Mouse (Mus musculus) myocyte (in vitro differentiated cells): ENCODE measurements around the gene Hoxc4.

Source experiments
- CEBPB ChIP-seq: IDR thresholded peaks from 2 replicates; pipeline ENCODE4 v1.6.1; 2011; ENCODE audit warnings: mild to moderate bottlenecking, moderate library complexity; ENCODE audit not compliant: poor library complexity, insufficient read depth, severe bottlenecking
- MAX ChIP-seq: IDR thresholded peaks from one replicate; pipeline ENCODE4 v1.6.1; 2011; ENCODE audit warnings: low read depth, mild to moderate bottlenecking, control low read depth
- MYOD1 ChIP-seq, 3 experiments: IDR thresholded peaks; one replicate each; pipeline ENCODE4 v1.6.1; 2011; ENCODE audit warnings: control low read depth in 2 of 3, low read depth in 2 of 3, mild to moderate bottlenecking in 2 of 3, moderate library complexity in 1 of 3; ENCODE audit not compliant: insufficient read length in 2 of 3, control insufficient read depth in 1 of 3
- POLR2A ChIP-seq: IDR thresholded peaks from one replicate; pipeline ENCODE4 v1.6.1; 2011; ENCODE audit warnings: low read depth, mild to moderate bottlenecking, control low read depth, moderate library complexity; ENCODE audit not compliant: insufficient read length
- REST ChIP-seq: IDR thresholded peaks from one replicate; pipeline ENCODE4 v1.6.1; 2011; ENCODE audit warnings: mild to moderate bottlenecking, control low read depth, moderate library complexity; ENCODE audit not compliant: insufficient read depth, insufficient read length
- TCF12 ChIP-seq: IDR thresholded peaks from one replicate; pipeline ENCODE4 v1.6.1; 2011; ENCODE audit warnings: mild to moderate bottlenecking, control low read depth; ENCODE audit not compliant: poor library complexity, insufficient read depth, severe bottlenecking
- USF1 ChIP-seq: IDR thresholded peaks from one replicate; pipeline ENCODE4 v1.6.1; 2011; ENCODE audit warnings: low read depth, mild to moderate bottlenecking, control low read depth, moderate library complexity

GRCm38 (mm10) chr15:102984925-102985324, 33.8 kb upstream of the Hoxc4 start:
- TF ChIP-seq POLR2A (no peak), MAX (no peak), MYOD1 (IDR thresholded peaks at IDR 0.05; ENCODE audit: control insufficient read depth in 1 of 3, insufficient read length in 2 of 3, low read depth in 2 of 3) (no peak), TCF12 (no peak), CEBPB (no peak), REST (no peak), USF1 (no peak)
